Mouse (Mus musculus): ENCODE measurements around the gene Adap1.

Adap1 gene

DNA sequence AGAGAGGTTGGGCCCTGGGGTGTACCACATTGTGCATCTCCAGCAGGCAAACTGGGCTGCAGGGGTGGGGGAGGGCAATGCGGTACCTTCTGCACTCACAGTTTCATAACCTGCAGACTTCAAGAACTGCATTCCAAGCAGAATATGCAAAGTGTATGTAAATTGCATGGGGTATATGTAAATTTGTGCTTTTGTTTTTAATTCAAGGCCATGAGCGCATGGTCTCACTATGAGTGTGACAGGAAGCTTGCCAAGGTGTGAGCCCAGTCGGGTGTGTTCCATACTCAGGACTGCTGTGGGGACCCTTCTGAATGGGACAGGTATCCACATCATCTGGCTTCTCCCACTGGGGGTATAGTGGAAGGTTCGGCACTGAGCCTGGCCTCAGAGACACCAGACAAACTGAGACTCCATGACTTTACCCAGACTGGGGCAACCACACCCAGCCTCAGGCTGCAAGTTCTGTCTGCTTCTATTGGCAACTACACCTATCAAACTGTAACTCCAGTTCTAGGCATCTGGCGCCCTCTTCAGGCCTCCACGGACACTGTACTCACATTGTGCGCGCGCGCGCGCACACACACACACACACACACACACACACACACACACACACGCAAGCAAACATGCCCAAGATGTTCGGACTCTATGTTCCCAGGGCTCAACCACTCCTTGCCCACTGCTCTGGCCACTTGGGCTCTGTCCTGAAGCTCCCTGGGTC lies 41.8 kb downstream of the Adap1 start:
- no peak for DNase-seq

GRCm38 (mm10) chr5:139282191-139282590 lies 43.2 kb downstream of the Adap1 start:
- DNase-seq: peak; percentile 78 to 85

DNA sequence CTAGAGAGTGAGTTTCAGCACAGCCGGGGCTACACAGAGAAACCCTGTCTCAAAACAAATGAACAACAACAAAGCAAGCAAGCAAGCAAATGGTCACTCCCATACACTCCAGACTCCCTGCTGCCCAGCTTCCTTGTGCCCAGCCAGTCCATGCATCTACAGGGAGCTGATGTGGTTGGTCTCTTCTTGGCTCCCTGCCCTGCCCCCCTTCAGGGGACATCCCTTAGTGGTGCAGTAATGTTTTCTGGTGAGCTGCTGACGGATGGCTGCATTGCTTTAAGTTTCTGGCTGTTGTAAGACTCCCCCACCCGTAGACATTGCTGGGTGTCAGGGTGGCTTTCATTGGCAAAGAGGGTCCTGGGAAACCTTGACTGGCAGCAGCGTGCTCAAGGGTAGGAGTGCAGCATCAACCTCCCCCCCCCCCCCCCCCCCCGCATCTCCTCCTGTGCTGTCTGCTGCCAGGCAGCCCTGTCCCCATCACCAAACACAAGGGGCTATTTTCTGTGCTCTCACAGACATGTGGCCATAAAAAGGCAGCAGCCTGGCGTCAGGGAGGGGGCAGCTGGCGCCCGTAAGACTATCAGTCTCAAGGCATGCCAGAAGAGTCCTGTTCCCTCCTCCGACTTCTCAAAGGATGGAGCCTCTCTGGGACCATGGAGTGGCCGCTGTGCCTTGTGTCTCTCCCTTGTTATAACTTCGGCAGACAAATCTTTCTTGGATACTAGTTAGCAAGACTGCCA lies 43.9 kb downstream of the Adap1 start:
- DNase-seq: no peak

DNA sequence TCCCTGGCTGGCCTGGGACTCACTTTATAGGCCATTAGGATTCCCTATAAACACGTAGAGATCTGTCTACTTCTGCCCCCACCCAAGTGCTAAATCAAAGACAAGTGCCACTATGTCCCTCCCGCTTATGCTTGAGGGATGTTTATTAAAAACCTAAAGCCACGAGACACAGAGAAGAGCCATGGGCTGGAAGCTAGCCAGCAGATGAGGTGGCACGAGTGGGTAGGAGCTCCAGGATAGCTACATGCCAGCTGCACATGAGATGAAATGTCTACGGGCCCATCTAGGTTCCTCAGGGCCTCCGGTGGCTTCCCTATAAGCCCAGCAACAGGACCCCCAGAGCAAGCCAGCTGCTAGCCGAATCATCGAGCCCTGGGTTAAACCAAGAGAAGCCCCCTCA lies 48.1 kb downstream of the Adap1 start:
- no peak for DNase-seq

- DNase-seq: no peak
Measured at GRCm38 (mm10) chr5:139271994-139272554, 53.3 kb downstream of the Adap1 start.

DNA sequence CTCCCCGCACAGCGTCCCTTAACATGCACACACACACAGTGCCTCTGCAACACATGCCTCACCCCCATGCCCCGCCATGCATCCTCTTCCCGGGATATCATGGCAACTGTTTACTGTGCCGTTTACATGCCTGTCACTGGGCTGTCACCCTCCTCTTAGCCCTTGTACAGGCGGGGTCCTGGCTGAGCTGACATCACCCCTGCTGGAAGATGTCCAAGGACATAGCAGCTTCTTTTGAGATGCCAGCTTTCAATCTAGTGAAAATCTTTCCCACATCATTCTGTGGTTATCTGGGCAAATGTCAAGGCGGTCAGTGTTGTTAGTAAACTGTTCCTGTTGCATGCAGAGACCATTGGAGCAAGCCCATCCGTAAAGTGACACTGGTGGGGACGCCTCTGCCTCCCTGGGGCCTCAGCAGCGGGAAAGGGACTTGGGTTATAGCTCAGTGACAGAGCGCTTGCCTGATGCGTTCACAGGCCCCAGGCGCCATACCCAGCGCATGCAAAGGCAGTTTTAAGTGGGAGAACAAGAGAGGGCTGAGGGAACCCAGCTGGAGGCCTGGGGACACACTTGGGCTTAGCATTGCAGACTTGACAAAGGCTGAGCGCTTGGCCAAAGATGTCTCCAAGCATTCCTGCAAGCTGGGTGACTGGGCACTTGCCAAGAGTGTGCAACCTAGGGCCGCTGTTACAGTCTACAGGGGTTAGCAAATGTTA lies 54.5 kb downstream of the Adap1 start:
- DNase-seq: peak; percentile 42 to 55

DNA sequence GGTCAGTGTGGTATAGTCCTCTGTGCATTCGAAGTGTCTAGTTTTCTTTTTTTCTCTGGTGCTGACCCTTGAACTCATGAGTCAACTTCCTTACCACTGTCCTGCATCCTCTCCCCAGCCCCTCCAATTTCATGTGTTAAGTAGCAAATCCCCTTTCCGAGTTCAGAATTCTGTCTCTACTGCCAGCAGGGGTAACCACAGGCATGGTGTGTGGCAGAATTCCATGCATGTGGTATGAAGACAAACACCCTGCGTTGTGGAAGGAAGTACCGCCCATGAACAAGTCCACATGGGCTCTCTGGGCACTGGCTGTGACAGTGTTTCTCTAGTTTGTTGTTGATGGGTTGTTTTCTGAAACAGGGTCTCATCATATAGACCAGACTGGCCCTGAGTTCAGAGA lies 57.8 kb downstream of the Adap1 start:
- DNase-seq: no peak

GRCm38 (mm10) chr5:139261403-139261802 lies 64.0 kb downstream of the Adap1 start:
- no peak for DNase-seq

DNA sequence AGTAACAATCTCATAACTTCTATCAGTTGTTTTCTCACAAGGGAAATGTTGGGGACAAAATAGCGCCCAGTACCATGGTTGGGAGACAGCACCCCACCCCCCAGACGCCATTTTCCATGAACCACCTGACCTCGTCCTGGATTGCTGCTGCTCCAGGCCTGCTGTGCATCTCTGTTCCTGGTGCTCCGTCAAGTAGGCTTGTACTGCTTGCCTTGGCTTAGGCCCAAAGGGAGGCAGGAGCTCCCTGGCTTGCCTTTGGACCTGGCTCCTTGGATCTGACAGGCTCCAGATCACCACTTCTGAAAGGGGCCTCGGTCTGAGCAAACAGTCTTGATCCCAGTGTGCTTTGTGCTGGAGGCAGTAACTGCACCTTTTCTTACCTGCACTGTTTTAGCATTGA lies 65.6 kb downstream of the Adap1 start:
- peak; percentile 64 to 80 for DNase-seq

DNA sequence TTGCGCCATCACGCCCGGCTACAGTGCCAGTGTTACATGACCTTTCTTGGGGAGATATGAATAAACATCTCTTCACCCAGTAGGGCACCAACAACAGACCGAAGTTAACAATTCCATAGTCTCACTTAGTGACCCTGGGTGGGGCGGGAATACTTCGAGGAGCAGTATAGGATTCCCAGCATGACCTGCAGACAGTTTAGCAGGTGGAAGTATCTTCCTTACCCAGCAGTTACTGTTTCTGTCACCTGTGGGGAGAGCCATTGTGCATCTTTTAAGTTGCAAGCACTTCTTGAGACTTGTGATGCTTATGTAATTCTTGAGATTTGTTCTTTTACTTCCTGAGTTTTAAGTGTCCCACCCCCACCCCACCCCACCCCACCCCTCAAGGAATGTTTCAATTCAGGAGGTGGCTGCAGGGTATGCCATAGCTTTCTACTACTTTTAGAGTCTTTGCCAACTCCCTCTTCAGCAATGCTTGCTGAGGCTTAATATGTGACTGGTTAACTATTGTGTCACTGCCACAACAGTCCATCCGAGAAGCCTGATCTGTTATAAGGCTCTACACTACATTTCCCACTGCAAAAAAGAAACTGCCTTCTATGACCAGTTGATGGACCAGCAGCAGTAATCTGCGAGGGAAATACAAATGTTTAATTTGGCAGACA lies 66.9 kb downstream of the Adap1 start:
- no peak for DNase-seq

DNA sequence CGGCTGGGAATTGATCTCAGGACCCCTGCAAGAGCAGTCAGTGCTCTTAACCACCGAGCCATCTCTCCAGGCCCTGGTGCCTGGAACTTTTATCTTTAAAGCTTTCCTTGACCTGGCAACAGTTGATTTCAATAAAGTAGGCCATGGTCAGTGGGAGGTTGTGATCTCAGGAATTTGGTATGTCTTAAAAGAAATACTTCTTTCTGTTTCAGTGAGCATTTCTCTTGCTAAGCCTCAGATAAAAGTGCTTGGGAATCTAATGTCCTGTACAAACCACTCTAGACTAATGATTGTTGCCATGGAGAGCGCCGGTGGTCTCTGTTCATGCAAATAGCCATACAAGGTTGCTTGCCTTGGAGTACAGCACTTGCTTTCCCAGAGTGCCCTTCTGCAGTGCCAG lies 67.6 kb downstream of the Adap1 start:
- DNase-seq: no peak

- DNase-seq: no peak
Measured at GRCm38 (mm10) chr5:139257265-139257664, 68.2 kb downstream of the Adap1 start.

GRCm38 (mm10) chr5:139256211-139256765 lies 69.1 kb downstream of the Adap1 start:
- DNase-seq: no peak

- DNase-seq: no peak
Measured at GRCm38 (mm10) chr5:139255777-139256176, 69.6 kb downstream of the Adap1 start.

- no peak for DNase-seq
Measured at GRCm38 (mm10) chr5:139254938-139255337, 70.5 kb downstream of the Adap1 start.

- peak; percentile 38 to 70 for DNase-seq
Measured at GRCm38 (mm10) chr5:139253301-139253741, 72.1 kb downstream of the Adap1 start.

- no peak for DNase-seq
Measured at GRCm38 (mm10) chr5:139252910-139253245, 72.5 kb downstream of the Adap1 start.

GRCm38 (mm10) chr5:139252081-139252909 lies 73.1 kb downstream of the Adap1 start, which contains the start of gene Get4:
Get4 (plus strand) TSS chr5:139252324.
- peak; percentile 99 for DNase-seq

DNA sequence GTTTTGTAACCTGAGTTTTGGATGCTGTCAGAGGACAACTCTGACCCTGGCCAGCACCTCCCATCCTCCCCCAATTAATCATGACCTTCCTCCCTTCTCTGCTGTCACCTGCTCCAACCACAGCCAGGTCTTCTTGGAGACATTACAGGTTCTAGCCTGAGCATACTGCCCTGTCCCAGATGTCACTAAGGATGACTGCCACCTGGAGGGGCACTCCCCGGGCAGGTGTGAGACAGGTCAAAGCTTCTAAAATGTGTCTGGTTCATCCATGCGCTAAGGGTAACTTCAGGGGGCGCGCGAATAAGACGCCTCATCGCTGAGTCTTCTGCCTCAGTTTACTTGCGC lies 73.7 kb downstream of the Adap1 start:
- DNase-seq: no peak

DNA sequence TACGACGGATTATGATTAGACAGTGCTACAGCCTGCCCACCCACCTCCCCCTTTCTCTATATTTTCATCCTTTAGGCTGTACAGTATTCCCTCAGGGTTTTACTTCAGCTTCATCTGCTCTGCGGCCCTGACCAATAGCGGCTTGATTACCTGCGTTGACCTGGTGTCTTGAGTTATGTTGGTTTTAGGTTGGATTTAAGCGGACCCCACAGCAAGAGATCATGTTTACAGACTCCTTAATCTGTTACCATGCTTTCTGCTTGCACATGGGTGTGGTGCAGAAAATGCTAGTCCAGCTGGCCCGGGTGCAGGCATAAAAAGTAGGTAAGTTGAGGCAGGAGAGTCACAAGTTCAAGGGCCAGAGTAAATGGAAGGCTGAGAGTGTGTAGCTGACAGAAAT lies 74.1 kb downstream of the Adap1 start:
- no peak for DNase-seq

GRCm38 (mm10) chr5:139248846-139249245 lies 76.6 kb downstream of the Adap1 start:
- no peak for DNase-seq

- DNase-seq: no peak
Measured at GRCm38 (mm10) chr5:139247767-139248166, 77.7 kb downstream of the Adap1 start.

All from lung, adult 18-20 months (tissue).